Mouse (Mus musculus): ENCODE measurements around the gene AU022252. TPM values are rescaled to one million over a fixed set of nuclear protein-coding genes. Genes with fewer than 3 reads are reported as not detected.

AU022252 gene
- polyA plus RNA-seq, 1 experiment = 15.2 TPM

DNA sequence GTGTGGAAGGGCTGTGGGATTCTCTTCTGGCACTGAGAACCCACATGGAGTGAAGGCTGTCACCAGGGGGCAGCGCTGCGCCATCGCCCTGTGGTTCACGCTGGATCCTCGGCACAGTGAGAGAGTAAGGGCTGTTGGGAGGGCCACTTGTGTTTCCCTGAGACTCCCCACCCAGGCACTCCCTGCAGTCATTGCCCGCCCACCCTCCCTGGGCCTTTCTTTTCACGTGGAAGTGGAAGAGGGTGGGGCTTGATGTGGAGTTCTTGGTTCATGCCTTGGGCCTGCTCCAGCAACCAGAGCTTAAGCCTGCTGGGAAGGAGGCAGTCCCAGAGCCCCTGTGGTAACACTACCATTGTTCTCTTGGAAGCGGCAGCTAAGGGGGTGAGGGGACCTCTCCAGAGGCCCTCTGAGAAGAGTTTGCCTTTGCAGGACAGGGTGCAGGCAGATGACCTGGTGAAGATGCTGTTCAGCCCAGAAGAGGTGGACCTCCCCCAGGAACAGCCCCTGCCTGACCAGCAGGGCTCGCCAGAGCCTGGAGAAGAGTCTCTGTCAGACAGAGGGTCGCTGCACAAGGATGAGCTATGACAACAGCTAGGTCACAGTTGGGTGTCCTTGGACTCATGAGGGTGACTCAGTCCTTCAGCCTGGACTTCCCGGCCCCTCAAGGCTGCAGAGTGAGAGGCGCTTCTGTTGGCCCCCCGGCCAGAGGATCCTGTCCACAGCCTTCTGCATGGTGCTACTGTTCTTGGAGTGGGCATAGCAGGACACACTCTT lies 15.1 kb upstream of the AU022252 start:
- TF ChIP-seq GATA1 (IDR thresholded peaks at IDR 0.05; ENCODE audit: low read length) = no peak

GRCm38 (mm10) chr4:119246688-119247225 lies 14.2 kb upstream of the AU022252 start:
- TF ChIP-seq GATA1 (IDR thresholded peaks at IDR 0.05; ENCODE audit: low read length) = no peak

GRCm38 (mm10) chr4:119245961-119246360 lies 13.4 kb upstream of the AU022252 start:
- no peak for TF ChIP-seq GATA1 (IDR thresholded peaks at IDR 0.05; ENCODE audit: low read length)

GRCm38 (mm10) chr4:119245556-119245955 lies 13.0 kb upstream of the AU022252 start:
- TF ChIP-seq GATA1 (IDR thresholded peaks at IDR 0.05; ENCODE audit: low read length) = no peak

GRCm38 (mm10) chr4:119244468-119245240 lies 12.1 kb upstream of the AU022252 start:
- TF ChIP-seq GATA1 (IDR thresholded peaks at IDR 0.05; ENCODE audit: low read length) = no peak

DNA sequence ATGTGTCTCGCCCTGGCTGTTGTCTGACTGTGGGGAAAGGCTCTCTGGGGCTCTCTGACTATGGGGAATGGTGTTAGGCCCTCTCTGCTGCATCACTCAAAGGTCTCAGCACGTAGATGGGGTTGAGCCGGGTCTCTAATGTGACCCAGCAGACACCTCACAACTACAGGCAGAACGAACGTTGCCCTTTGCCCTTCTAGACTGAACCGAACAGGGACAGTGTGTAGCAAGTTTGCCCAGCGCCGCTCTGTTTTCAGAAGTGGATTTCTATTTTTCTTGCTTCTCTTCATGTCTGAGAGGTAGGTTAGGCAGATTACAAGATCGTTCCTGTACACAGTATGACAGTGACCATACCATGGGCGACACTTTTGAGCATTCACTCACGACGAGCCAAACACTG lies 10.1 kb upstream of the AU022252 start:
- TF ChIP-seq GATA1 (IDR thresholded peaks at IDR 0.05; ENCODE audit: low read length) = no peak

DNA sequence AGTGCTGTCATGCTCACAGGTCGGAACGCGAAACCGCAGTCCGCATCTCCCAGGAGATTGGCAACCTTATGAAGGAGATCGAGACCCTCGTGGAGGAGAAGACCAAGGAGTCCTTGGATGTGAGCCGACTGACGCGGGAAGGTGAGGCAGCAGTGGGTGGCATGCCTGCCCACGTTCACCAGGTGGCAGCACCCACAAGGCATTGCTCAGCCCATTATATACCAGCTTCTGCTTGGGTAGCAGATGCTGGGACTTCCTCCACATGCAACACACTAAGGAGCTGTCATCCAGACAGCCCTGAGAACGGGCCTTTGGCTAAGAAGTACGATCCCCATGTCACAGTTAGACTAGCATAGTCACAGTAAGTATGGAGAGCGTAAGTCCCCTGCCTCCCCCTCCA lies 9.2 kb upstream of the AU022252 start:
- TF ChIP-seq GATA1 (IDR thresholded peaks at IDR 0.05; ENCODE audit: low read length) = no peak

DNA sequence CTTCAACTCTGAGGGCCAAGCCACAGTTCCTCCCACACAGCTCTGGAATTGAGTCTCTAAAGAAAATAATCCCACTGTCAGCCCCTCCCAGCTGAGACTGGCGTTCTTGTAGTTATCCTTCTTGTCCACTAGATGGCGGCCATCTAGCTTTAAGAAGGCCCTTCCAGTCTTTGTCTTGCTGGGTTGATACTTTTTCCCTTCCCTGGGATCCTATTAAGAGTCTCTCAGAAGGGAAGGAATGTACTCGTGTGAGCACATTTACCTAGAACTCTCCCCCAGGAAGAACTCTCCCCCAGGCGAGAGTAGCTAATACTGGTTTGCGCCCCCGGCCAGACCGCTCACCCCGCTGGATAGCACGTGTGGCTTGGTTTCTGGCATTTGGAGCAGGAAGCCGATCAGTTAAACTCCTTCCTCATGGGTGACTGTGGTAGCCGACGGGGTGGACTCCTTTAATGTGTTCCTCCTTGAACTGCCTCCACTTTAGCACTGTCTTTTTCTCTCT lies 6.7 kb upstream of the AU022252 start:
- no peak for TF ChIP-seq GATA1 (IDR thresholded peaks at IDR 0.05; ENCODE audit: low read length)

- TF ChIP-seq GATA1 (IDR thresholded peaks at IDR 0.05; ENCODE audit: low read length) = no peak
Measured at GRCm38 (mm10) chr4:119238661-119239060, 6.1 kb upstream of the AU022252 start.

DNA sequence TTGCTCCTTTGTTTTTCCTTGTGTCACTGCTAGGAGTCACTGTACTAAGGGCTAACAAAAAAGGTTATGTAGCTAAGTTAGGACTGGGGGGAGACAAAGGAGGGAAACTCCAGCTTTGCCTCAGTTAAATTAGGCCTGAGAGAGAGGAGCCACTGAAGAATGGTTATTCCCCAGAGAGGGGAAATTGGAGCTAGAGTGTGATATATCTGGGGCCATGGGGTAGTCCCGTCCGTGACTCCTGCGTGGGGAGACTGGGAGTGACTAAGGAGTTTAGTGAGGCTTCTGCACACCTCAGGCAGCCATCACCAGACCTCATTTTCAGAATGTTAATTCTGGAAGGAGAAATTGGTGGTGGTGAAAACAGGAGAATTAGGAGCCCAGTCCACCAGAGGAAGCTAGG lies 1.8 kb upstream of the AU022252 start:
- no peak for TF ChIP-seq GATA1 (IDR thresholded peaks at IDR 0.05; ENCODE audit: low read length)

GRCm38 (mm10) chr4:119233256-119233901 lies 867 bp upstream of the AU022252 start:
- no peak for TF ChIP-seq GATA1 (IDR thresholded peaks at IDR 0.05; ENCODE audit: low read length)

- no peak for TF ChIP-seq GATA1 (IDR thresholded peaks at IDR 0.05; ENCODE audit: low read length)
Measured at GRCm38 (mm10) chr4:119226751-119227150, 5.8 kb downstream of the AU022252 start.

DNA sequence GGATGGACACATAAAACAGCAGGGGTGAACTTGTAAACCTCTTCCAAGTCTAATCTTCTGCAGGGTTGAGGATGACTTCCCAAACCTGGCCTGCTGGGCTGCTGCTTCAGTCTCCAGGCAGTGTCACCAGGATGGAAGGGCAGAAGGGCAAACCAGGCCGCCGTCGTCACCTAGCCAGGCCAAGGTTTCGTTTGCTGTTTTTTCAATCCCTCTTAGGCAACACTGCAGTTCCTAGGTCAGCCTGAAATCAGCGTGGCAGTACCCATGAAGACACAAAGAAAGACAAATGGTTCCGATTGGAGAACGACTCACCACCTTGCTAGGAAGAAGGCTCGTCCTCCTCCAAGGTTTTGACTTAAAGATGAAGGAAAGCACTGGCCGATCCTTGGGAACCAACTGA lies 6.8 kb downstream of the AU022252 start:
- TF ChIP-seq GATA1 (IDR thresholded peaks at IDR 0.05; ENCODE audit: low read length) = no peak

- no peak for TF ChIP-seq GATA1 (IDR thresholded peaks at IDR 0.05; ENCODE audit: low read length)
Measured at GRCm38 (mm10) chr4:119224534-119224933, 8.0 kb downstream of the AU022252 start.

DNA sequence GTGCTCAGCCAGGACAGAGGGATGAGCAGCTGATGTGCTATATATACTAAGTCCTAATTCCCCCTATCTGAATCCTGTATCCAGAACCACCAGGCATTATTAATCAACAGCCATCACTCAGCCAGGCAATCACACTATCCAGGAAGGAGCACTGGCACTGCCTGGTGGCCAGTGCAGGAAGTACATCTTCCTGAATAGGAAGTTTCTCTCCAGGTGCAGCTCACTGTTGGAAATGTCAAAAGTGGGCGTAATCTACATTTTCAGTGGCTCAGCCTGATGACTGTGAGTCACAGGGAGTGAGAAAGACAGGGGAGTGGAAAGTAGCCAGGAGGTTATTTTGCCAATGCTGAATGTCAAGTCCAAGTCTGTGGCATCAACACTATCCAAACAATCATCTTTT lies 8.8 kb downstream of the AU022252 start:
- TF ChIP-seq GATA1 (IDR thresholded peaks at IDR 0.05; ENCODE audit: low read length) = no peak

DNA sequence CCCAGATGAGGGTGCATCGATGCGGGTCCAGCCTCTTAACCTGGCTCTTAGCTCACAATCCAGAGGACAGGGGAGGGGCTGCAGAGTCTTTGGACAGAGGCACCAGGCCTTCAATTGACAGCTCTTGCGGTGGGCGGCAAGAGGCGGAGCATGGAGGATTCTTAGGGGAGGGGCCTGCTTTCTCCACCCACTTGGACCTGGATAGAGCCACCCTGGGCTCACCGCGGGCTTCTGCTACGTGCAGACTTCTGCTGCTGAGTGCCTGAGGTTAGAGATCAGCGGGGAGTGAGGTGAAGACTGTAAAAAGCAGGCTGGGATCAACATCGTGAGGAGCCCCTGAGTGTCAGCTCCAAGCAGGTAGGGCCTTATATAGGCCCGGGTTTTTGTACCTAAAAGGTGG lies 14.3 kb downstream of the AU022252 start, which contains the start of gene Tmem269:
Tmem269 (minus strand) TSS at position 49 of the 400 bp plus-strand sequence.
- TF ChIP-seq GATA1 (IDR thresholded peaks at IDR 0.05; ENCODE audit: low read length) = no peak
